Mouse (Mus musculus) erythroid progenitor cell, adult 5-6 weeks (primary cell): ENCODE data around the gene Clca1. TPM values are rescaled to one million over a fixed set of nuclear protein-coding genes. Genes with fewer than 3 reads are reported as not detected.

ENCODE experiments used
- ATAC-seq: replicated peaks from 2 replicates; pipeline ENCODE4 v1.8.0; 2016; ENCODE audit warnings: moderate number of reproducible peaks, mild to moderate bottlenecking, moderate TSS enrichment, inconsistent platforms; ENCODE audit not compliant: poor library complexity, low FRiP score, severe bottlenecking
- total RNA-seq, 2 experiments: library from RNA; stranded (forward) in 1 of 2; stranded (reverse) in 1 of 2; fragments of 150-400 nt in 1 of 2; fragments of 186-747, 209-891 nt in 1 of 2; gene quantifications; 2 replicates each; pipeline versions ENCODE4 v1.2.3 to v1.2.4; 2015 to 2017; ENCODE audit warnings: low replicate concordance in 2 of 2

The Clca1 gene
- total RNA-seq, 2 experiments from 2014 or later = not detected

DNA sequence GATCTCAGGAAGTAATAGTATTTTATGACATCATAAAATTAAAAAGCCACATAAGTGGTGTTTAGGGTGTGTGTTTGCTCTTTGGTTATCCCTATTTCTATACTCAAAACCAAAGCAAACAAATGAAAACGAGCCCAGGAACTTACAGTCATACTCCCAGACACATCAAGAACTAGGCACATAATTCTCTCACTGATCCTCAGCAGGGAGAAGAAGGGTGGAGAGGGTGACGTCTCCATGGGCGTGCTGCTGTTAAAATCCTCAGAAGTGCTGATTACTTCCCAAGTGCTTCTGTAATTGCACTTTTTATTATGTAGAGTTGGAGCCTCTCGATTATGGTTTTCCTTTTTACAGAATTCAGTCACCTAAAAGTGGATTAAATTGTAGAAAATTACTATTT, 66.5 kb downstream of the Clca1 start:
- no peak for ATAC-seq

Other genes with a start within 250 kb of the Clca1 start
- gene Clca3a2, start 213.3 kb downstream of the Clca1 start, total RNA-seq (2015; ENCODE audit: low replicate concordance) = not detected in 2 replicates
- not detected in 2 replicates for gene Clca3a2, start 213.3 kb downstream of the Clca1 start, total RNA-seq (2017; ENCODE audit: low replicate concordance)
- not detected in 2 replicates for gene Clca3b, start 183.4 kb downstream of the Clca1 start, total RNA-seq (2015; ENCODE audit: low replicate concordance)
- not detected in 2 replicates for gene Clca3b, start 183.4 kb downstream of the Clca1 start, total RNA-seq (2017; ENCODE audit: low replicate concordance)
- not detected in 2 replicates for gene Clca4b, start 100.2 kb downstream of the Clca1 start, total RNA-seq (2015; ENCODE audit: low replicate concordance)
- gene Clca4b, start 100.2 kb downstream of the Clca1 start, total RNA-seq (2017; ENCODE audit: low replicate concordance) = not detected in 2 replicates
- gene Clca4a, start 57.7 kb downstream of the Clca1 start, total RNA-seq (2015; ENCODE audit: low replicate concordance) = not detected in 2 replicates
- gene Clca4a, start 57.7 kb downstream of the Clca1 start, total RNA-seq (2017; ENCODE audit: low replicate concordance) = not detected in 2 replicates
- not detected in 2 replicates for gene Clca2, start 66.7 kb upstream of the Clca1 start, total RNA-seq (2015; ENCODE audit: low replicate concordance)
- gene Clca2, start 66.7 kb upstream of the Clca1 start, total RNA-seq (2017; ENCODE audit: low replicate concordance) = not detected in 2 replicates
- 25.6 and 33.1 TPM in 2 replicates for gene Odf2l, start 85.8 kb upstream of the Clca1 start, total RNA-seq (2015; ENCODE audit: low replicate concordance)
- gene Odf2l, start 85.8 kb upstream of the Clca1 start, total RNA-seq (2017; ENCODE audit: low replicate concordance) = 29.3 and 33.0 TPM in 2 replicates